Mouse (Mus musculus) cerebellum, postnatal 36 days (tissue): ENCODE results near the gene Hoxd9.

ENCODE experiments used
- DNase-seq, 2 experiments: peaks; one replicate each; pipeline ENCODE4 v3.0.0; 2021 to 2022; ENCODE audit warnings: mixed read lengths in 2 of 2

Gene Hoxd9

DNA sequence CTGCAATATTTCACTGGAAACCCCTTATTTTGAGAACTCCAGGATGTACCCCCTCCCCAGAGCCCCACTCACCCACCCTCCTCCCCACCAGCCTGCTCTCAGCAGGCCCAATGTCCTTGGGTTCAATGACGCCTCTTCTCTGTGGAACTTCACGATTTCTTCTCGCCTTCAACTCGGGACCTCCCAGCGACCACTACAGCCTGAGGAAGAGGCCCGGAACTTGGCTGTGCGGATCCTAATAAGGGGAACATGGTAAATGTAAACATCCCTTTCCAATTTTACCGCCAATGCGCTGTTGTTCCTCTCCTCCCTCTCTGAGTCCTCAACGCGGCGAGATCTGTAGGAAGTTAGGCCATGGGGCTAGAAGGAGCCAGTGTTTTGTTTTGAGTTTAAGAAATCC, 13.4 kb upstream of the Hoxd9 start:
- no peak for DNase-seq

DNA sequence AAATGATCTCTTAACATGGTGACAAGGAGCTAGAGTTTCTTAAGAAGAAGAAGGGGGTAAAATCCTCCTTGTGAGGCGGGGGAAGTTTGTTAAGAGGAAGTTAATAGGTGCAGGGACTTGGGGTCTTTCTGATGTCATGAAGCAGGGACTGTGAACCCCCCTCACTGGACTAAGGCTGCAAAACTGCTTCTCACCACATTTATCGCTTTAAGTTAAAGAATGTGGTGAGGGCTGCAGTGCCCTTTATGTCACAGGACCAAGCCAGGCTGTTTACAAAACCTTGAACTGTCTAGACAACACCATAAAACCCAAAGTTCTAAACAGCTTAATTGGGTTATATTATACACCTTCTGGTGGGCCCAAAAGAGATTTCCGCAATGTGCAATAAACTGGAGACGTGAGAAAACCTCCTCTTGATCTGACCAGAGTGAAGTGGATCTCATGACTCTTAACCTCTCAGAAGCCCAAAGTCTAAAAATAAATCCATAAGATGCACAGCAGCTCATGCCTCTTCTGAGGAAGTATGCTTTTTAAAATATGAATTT, 12.4 kb upstream of the Hoxd9 start:
- DNase-seq = no peak

DNA sequence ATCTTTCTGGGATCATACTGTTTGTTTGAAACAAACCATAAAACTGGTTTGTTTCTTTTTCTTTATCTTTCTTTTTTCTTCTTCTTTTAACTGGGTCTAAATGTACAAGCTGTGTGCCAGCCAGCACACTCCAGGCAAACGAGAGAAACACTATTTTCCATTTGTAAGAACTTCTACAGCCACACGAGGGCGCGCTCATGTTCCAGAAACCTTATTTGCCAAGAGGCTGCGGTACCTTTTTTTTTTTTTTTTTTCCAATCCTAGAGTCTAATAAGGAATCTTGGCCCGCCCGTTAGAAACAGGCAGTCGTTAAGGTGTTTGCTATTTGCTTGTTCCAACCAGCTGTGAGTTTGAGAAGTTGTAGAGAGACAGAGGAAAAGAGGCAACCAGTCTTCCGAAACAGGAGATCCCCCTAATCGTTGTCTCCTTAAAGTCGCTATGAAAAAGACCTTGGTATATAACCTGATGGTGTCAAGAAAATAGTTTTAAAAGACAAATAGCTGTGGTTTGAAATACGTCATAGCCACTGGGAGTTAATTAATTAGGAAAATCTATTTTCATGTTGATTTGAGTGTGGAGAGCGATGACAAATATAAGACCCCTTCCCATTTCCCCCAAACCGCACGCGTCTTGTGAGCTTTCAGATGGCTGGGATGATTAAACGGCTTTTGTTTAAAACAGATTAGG, 11.1 kb upstream of the Hoxd9 start:
- peak in 1 of 2 experiments; percentile 43 for DNase-seq

DNA sequence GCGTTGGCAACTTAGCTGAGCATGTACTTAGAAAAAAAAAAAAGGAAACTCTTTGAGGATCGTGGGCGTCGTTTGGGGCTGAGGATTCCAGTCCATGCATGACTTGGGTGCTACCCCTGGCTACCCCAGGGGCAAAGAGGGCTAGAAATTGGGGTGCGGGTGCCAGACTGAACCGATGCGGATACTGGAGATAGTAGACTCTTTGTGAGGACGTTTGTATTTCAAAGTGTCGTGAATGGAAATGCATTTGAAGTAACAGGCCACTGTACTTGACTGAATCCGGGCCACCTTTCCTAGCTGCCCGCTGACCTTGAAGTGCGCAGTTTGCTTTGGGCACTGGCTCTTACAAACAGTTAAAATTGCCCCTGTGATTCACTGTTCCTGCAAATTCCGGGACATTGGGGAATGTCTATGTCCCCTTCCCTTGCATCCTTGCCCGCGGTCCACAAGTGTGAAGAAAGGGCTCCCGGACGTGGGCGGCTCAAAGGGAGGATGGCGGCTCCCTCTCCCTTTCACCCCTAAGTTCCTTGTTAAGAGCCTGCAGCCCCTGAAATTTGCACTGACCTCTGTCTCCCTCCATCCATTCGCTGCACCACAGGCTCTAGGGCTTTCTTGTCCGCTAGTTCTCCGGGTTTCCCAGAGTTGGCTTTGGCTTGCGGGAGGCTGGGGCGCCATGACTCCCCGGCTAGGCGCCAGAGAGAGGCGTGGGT, 10.4 kb upstream of the Hoxd9 start:
- DNase-seq = no peak

DNA sequence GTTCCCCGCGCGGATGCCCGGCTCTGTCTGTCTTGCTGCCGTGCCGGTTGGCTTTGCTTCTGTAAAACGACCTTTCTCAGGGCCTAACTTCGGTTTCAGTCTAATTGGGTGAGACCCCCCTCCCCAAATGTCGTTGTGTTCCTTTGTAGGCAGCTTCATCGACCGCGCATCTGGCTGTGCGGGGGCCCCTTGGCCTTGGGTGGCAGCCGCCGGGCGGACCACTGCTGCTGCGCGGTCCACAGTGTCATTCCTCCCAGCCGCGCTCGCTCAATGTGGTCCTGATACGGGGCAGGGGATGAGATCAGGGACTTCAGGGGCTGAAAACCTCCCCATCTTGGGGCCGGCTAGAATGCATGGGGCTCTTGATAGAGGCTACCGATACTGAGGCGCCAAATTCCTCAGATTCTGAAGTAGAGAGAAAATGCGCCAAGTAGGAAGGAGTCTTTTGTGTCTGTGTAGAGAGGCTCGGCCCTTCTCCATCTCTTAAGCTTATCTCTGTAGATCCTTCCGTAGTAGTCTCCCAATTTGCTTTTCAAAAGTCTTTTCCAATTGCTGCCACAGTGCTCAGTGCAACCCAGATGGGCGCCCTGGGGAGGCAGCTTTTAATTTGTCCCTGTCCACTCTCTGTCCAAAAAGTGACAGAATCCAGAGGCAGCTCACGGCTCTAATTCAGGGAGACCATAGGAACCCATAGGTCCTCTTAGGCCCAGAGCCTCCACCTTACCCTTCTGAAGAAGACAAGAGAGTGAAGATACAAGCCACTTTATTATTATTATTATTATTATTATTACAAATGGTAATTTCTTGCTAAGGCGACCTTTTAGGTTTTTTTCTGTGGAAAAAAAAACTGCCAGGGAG, 9.6 kb upstream of the Hoxd9 start:
- DNase-seq = no peak

DNA sequence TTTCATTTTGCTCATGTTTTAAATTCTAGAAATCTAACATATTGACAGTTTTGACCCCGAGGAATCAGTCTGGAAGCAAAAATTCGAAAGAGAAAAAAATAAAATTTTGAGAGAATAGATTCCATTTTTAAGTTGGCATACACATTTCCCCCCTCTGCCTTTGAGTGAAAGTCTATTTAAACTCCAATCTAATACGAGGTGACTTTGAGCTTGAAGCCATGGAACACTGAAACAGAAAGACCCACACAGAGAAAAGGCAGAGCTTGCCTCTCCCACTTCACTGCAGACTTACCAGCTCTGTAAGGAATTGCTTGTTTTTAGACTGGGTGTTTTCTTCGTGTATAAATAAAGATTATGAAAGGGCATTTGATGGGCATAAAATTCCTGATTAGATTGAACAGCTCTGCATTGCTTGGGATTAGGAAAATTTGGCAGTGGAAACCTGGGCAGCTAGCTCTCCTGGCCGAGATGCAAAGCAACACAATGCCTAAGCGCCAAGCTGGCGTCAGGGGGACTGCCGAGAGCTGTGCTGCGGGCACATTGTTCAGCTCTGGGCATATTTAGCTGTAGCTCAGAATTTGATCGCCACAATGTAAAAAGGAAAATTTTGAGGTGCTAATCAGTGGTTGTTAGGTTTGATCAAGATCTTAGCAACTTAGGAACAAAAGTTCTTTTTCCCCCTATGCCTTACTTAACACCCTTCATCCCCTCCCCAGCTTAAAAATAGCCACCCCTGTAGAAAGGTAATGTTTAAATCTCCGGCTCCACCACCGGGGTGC, 8.5 kb upstream of the Hoxd9 start:
- DNase-seq = no peak

DNA sequence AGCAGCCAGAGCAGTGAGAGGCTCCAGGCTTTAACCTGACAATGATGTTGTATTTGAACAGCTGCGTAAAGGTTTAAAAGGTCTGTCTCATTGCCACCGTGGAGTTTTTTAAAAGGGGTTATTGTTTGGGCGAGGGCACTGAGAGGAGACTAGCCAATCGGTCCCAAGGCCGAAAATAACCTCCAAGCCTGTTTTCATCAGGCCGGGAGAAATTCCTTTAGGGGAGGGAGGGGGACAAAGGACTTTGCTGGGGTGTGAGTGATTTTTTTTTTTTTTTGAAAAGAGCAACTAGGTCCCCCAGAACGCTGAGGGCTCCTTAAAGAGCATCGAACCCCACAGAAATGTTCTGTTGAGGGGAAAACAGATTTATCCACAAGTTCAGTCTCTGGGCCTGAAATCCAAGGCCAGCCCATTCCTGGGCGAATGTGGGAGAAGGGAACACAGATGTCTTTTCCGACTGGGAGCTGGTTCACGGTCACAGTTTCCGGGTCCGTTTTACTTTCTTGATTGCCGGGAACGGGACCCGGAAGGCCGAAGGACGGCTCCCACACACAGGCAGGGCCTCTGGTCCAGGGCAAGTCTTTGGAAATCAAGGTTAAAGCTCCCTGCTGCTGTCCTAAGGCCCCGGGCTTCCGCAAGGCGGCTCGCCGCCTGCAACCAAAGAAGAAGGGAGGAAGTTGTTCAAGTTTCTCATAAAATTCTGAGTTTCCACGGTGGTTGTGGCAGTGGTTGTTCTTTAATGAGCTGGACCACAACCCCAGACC, 7.8 kb upstream of the Hoxd9 start:
- DNase-seq = no peak

DNA sequence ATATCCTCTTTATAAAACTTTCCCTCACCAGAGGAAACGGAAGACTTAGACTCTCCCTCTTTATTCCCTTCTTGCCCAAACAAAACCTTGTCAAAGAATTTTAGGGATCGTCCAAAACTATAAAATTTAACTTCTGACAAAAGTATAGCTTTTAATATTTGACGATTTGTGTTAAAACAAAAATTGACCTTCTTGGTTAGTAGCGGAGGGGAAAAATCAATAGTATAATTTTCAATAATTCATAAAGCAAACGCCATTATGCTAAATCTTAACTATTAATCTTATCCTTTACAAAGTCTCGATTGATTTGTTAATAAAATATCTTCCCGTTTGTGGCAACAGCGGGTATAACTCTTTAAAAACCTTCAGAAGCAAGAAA, 7.2 kb upstream of the Hoxd9 start:
- DNase-seq = no peak

DNA sequence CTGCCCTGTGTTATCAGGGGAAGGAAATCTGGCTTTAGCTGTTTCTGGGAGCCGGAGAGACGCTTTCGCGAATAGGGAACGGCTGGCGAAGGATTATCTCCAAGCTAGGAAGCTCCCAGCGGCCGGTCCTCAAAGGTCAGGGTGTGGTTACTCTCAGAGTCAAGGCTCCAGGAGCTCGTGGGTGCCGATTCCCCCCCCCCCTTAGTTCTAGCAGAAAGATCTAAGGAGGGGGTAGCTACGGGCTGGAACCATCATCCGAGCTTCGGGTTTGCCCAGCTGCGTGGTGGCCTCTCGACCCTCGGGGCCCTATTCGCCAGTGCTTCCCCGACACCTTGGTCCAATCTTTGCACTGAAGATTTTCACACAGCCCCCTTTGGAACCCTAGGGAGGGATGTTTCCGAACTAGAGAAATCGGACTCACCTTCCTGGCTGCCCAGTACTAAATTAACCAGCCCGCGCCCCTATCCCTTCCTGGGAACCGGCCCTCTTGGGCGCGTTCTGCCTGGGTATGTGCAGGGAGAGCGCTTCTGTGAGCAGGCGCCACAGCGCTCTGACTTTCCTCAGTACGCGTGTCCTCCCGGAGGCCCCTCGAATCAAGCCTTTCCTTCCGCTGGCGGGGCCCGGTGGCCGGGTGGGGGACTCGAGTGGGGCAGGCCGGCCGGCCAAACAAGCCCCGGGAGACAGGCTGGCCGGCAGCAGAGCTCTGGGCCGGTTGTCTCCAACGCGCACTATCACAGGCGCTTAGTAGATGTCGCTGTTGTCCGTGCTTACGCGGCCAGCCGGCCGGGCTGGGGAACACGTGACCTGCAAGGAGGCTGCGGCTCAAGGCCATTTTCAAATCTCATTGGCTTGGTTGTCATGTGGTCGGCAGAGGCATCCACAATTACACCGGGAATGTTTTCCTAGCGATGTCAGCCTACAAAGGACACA, 6.2 kb upstream of the Hoxd9 start, which contains the start of gene Hoxd10:
Gene Hoxd10 (plus strand): TSS at position 903 of the 930 bp plus-strand sequence.
- no peak for DNase-seq

DNA sequence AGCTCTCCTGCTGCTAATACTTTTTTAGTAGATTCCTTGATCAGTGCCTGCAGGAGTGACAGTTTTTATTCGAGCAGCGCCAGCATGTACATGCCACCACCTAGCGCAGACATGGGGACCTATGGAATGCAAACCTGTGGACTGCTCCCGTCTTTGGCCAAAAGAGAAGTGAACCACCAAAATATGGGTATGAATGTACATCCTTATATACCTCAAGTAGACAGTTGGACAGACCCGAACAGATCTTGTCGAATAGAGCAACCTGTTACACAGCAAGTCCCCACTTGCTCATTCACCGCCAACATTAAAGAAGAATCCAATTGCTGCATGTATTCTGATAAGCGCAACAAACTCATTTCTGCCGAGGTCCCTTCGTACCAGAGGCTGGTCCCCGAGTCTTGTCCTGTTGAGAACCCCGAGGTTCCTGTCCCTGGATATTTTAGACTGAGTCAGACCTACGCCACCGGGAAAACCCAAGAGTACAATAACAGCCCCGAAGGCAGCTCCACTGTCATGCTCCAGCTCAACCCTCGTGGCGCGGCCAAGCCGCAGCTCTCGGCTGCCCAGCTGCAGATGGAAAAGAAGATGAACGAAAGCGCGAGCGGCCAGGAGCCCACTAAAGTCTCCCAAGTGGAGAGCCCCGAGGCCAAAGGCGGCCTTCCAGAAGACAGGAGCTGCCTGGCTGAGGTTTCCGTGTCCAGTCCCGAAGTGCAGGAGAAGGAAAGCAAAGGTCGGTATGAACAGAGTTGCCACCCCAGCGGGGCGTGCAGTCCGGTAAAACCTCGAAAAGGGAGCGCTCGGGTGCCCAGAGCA, 5.3 kb upstream of the Hoxd9 start:
- DNase-seq = no peak

DNA sequence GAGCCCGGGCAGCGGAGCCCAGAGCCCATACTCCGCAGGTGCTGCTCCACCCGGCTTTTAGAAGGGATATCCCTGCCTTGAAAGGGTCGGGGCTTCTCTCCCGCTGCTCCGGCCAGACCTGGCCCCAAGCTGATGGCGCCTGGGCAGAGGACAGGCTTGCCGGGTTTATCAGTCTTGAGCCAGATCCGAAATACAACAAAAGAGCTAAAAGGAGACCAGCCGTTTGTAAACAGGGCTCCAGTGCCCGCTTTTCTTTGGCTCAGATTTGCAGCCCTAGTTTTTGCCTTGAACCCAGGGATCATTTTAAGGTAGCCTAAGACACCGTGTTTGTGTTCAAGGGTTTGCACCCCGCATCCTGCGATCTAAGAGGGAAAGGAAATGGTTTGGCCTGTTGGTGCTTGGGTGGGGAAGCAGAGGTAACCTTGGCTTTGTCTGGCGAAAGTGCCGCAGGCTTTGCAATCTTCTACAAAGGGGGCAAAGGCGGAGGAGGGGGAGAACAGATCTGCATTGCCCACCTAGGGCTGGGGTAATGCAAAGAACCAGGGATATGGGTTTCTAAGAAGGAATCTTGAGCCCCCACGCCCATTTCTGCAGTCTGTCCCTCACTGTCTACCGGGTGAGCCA, 4.6 kb upstream of the Hoxd9 start:
- no peak for DNase-seq

DNA sequence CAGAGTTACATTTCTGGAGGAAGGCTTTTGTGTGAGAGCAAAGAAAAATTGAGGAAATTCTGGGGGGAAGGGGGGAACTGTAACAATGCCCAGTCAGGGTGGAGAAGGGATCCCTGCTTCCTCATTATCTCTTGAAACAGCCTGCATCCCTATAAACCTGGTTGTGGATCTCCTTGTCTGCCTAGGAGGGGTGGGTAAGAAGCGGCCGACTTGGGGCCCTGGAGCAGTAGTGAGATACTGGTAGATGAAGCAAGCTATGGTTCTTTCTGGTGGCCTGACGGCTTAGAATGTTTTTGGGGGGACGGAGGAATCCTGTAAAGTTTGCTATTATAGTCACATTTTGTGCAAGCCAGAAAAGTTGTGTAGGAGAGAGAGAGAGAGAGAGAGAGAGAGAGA, 4.1 kb upstream of the Hoxd9 start:
- no peak for DNase-seq

DNA sequence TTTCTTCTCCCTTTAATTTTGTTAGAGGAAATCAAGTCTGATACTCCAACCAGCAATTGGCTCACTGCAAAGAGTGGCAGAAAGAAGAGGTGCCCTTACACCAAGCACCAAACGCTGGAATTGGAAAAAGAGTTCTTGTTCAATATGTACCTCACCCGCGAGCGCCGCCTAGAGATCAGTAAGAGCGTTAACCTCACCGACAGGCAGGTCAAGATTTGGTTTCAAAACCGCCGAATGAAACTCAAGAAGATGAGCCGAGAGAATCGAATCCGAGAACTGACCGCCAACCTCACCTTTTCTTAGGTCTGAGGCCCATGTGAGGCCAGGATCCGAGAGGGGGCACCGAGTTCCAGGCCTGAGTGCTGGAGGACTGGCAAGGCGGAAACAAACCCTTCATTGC, 3.5 kb upstream of the Hoxd9 start:
- DNase-seq = no peak

DNA sequence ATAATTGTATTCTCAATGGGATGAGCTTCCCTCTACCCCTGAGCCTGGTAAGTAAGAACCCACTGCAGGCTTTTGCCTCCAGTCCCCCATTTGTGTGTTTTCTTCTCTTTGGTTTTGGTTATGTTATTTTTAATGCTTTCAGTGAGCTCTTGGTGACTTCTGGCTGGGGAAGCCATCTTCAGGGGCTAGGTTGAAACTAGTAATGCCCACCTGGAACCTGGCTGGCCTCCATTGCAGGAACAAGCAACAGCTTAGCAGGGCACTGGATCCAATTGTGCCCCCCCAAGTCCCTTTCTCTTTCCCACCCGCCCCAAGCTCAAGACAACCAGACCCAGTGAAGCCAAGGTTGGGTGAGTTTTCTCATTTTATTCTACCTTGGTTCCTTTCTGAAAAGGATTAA, 2.1 kb upstream of the Hoxd9 start:
- DNase-seq = no peak

DNA sequence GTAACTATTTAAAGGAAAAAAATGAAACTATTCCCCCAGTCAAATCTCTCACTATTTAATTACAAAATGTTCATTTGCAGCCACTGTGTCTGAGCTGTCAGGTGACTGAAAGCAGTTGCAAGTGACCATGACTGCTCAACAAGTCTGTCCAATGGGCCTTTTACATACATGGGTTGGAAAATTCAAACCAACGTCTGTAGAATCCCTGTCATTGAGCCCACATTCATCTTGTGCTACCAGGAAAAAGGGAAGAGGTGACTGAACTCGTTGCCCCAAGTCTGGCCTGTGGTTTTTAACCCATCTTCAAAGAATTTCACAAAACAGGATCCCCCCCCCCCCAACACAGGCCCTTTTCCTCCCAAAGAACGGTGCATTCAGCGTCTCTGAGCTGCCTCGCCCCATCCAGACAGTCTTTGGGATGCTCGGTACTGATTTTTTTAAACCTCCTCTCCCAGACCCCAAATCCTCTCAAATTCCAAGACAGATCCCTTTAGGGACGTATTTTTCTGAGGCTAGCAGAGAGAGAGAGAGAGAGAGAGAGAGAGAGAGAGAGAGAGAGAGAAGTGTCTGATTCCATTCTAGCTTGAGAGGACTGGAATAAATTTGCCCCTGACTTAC, 1.6 kb upstream of the Hoxd9 start:
- DNase-seq = no peak

DNA sequence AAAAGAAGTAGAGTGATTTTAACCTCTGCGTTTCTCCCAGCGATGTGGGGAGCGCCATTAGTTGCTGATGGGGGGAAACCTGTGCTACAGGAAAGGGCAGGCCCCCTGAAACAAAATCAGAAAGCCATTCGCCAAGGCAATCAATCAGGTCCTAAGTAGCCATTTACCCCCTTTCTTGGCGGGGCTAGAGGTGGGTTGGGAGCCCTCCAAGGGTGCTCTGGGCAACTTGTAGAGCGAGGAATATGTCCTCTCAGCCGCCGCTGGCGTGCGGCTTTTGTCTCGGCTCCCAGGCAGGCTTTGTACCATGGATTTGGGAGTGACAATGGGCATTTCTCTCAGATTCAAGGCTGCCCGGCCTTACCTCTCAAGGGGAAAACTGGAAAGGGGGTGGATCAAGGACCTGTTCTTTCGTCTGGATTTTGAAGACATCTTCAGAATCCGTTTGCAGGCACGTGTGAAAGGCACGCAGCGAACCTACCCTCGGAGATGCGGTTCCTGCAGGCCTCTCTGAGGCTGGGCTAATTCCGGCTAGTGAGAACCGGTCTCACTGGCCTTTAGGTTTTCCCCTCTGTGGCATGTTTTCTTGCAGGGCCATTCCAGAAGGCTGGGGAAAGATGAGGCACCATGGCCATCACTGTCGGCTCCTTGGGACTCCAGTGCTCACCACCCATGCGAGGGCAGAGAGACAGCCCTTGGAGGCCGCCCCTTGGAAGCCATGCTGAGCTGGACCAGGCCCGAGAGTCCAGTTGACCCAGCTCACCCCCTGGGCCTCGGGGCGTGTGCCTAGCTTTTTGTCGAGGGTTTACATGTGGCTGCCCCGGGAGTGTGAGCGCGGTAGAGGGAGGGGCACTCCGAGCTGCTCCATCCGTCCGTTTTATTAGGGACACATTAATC, 838 bp upstream of the Hoxd9 start:
- DNase-seq = no peak

DNA sequence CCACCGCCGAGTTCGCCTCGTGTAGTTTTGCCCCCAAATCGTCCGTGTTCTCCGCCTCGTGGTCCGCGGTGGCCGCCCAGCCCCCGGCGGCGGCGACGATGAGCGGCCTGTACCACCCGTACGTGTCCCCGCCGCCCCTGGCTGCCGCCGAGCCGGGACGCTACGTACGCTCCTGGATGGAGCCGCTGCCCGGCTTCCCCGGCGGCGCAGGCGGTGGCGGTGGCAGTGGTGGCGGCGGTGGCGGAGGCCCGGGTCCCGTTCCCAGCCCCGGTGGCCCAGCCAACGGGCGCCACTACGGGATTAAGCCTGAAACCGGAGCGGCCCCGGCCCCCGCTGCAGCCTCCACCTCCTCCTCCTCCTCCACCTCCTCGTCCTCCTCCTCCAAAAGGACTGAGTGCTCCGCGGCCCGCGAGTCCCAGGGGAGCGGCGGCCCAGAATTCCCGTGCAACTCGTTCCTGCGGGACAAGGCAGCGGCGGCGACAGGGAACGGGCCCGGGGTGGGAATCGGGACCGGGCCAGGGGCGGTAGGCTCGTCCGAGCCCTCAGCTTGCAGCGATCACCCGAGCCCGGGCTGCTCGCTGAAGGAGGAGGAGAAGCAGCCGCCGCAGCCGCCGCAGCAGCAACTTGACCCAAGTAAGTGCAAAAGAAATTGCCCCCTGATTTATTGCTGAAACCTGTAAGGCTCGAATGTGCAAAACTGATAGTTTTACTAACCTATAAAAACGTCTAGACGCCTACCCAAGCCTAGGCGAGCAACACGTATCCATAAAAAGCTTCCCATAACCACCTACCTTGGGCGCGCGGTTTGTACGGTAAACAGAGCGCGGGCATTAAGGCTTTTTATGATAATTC, 900 bp downstream of the Hoxd9 start:
- DNase-seq = no peak
